Mouse (Mus musculus): ENCODE results near the gene B4galnt1.
"Not testable (repeated sequence)": the region's sequence is repeated elsewhere in the genome, so short reads cannot be mapped to it uniquely, and the experiment has no call there.

The B4galnt1 gene

GRCm38 (mm10) chr10:127143228-127143627 is 21.8 kb upstream of the B4galnt1 start:
- DNase-seq (ENCODE audit: low spot score), result no peak

- no peak for DNase-seq (ENCODE audit: low spot score)
Observed at GRCm38 (mm10) chr10:127144536-127144935, 20.5 kb upstream of the B4galnt1 start.

- DNase-seq (ENCODE audit: low spot score), result no peak
Observed at GRCm38 (mm10) chr10:127145303-127145702, 19.7 kb upstream of the B4galnt1 start.

GRCm38 (mm10) chr10:127147135-127147534 is 17.9 kb upstream of the B4galnt1 start:
- DNase-seq (ENCODE audit: low spot score), result no peak

GRCm38 (mm10) chr10:127150471-127150872 is 14.6 kb upstream of the B4galnt1 start:
- no peak for DNase-seq (ENCODE audit: low spot score)

GRCm38 (mm10) chr10:127151233-127151632 is 13.8 kb upstream of the B4galnt1 start:
- DNase-seq (ENCODE audit: low spot score), result not testable (repeated sequence)

GRCm38 (mm10) chr10:127152556-127152955 is 12.5 kb upstream of the B4galnt1 start:
- DNase-seq (ENCODE audit: low spot score), result not testable (repeated sequence)

GRCm38 (mm10) chr10:127153323-127153722 is 11.7 kb upstream of the B4galnt1 start:
- DNase-seq (ENCODE audit: low spot score), result no peak

GRCm38 (mm10) chr10:127154241-127154640 is 10.8 kb upstream of the B4galnt1 start:
- no peak for DNase-seq (ENCODE audit: low spot score)

GRCm38 (mm10) chr10:127154652-127155051 is 10.4 kb upstream of the B4galnt1 start:
- no peak for DNase-seq (ENCODE audit: low spot score)

GRCm38 (mm10) chr10:127156089-127156488 is 8.9 kb upstream of the B4galnt1 start:
- no peak for DNase-seq (ENCODE audit: low spot score)

- no peak for DNase-seq (ENCODE audit: low spot score)
Observed at GRCm38 (mm10) chr10:127156511-127156910, 8.5 kb upstream of the B4galnt1 start.

GRCm38 (mm10) chr10:127158471-127158870 is 6.6 kb upstream of the B4galnt1 start:
- no peak for DNase-seq (ENCODE audit: low spot score)

- DNase-seq (ENCODE audit: low spot score), result no peak
Observed at GRCm38 (mm10) chr10:127160081-127160480, 4.9 kb upstream of the B4galnt1 start.

GRCm38 (mm10) chr10:127160728-127161127 is 4.3 kb upstream of the B4galnt1 start:
- DNase-seq (ENCODE audit: low spot score), result no peak

GRCm38 (mm10) chr10:127162771-127163261 is 2.2 kb upstream of the B4galnt1 start:
- DNase-seq (ENCODE audit: low spot score), result not testable (repeated sequence)

GRCm38 (mm10) chr10:127164190-127164589 is 835 bp upstream of the B4galnt1 start:
- DNase-seq (ENCODE audit: low spot score), result no peak

GRCm38 (mm10) chr10:127165354-127165653 is 279 bp downstream of the B4galnt1 start:
- no peak for DNase-seq (ENCODE audit: low spot score)

- no peak for DNase-seq (ENCODE audit: low spot score)
Observed at GRCm38 (mm10) chr10:127165654-127166403, 804 bp downstream of the B4galnt1 start.

GRCm38 (mm10) chr10:127166404-127166715 is 1.3 kb downstream of the B4galnt1 start:
- no peak for DNase-seq (ENCODE audit: low spot score)

- DNase-seq (ENCODE audit: low spot score), result no peak
Observed at GRCm38 (mm10) chr10:127166771-127167613, 2.0 kb downstream of the B4galnt1 start.

GRCm38 (mm10) chr10:127167614-127168192 is 2.7 kb downstream of the B4galnt1 start:
- DNase-seq (ENCODE audit: low spot score), result no peak

- DNase-seq (ENCODE audit: low spot score), result no peak
Observed at GRCm38 (mm10) chr10:127170002-127170401, 5.0 kb downstream of the B4galnt1 start.

All from urinary bladder, postnatal 10 days (tissue).